Mouse (Mus musculus) limb, embryonic 14.5 days (tissue): ENCODE data around the gene Mfsd4b2. TPM values are rescaled to one million over a fixed set of nuclear protein-coding genes. Genes with fewer than 3 reads are reported as not detected.
A peak's percentile ranks its signal among the peaks of the same experiment; 100 is the strongest.
"Not testable (repeated sequence)": the region's sequence is repeated elsewhere in the genome, so short reads cannot be mapped to it uniquely, and the experiment has no call there.

Experiments
- ATAC-seq: fragments of 200-750 bp; cut with Nextera tagmentation; 2 replicates; pipeline ENCODE4 v1.8.0; 2017; ENCODE audit warnings: low read depth, moderate number of reproducible peaks, moderate TSS enrichment; ENCODE audit not compliant: low FRiP score
- DNase-seq: peaks from one replicate; pipeline ENCODE4 v3.0.0-alpha.2; 2015; ENCODE audit warnings: low spot score
- H3K27ac ChIP-seq: fragments of 300-500 bp; sonication (generic); replicated peaks from 2 replicates; pipeline ENCODE4 v1.5.1; 2014; ENCODE audit warnings: low read depth, mild to moderate bottlenecking, low read length, moderate library complexity, mixed read lengths
- H3K27me3 ChIP-seq: fragments of 300-500 bp; sonication (generic); 2 replicates; pipeline ENCODE4 v1.6.1; 2014; ENCODE audit warnings: low read length, mixed read lengths; ENCODE audit not compliant: control insufficient read depth, insufficient read depth
- H3K36me3 ChIP-seq: fragments of 300-500 bp; sonication (generic); 2 replicates; pipeline ENCODE4 v1.6.1; 2014; ENCODE audit warnings: mild to moderate bottlenecking, low read length, moderate library complexity, mixed read lengths; ENCODE audit not compliant: control insufficient read depth, insufficient read depth
- H3K4me1 ChIP-seq: fragments of 300-500 bp; sonication (generic); 2 replicates; pipeline ENCODE4 v1.6.1; 2014; ENCODE audit warnings: antibody characterized with exemption, low read length, mixed read lengths; ENCODE audit not compliant: control insufficient read depth, insufficient read depth
- H3K4me2 ChIP-seq: fragments of 300-500 bp; sonication (generic); replicated peaks from 2 replicates; pipeline ENCODE4 v1.6.1; 2014; ENCODE audit warnings: low read depth, mild to moderate bottlenecking, low read length, moderate library complexity; ENCODE audit not compliant: severe bottlenecking
- H3K4me3 ChIP-seq: fragments of 300-500 bp; sonication (generic); replicated peaks from 2 replicates; pipeline ENCODE4 v1.5.1; 2014; ENCODE audit warnings: low read length
- H3K9ac ChIP-seq: fragments of 300-500 bp; sonication (generic); 2 replicates; pipeline ENCODE4 v1.6.1; 2014; ENCODE audit warnings: mild to moderate bottlenecking, low read depth, low read length, moderate library complexity; ENCODE audit not compliant: severe bottlenecking
- H3K9me3 ChIP-seq: fragments of 300-500 bp; sonication (generic); 2 replicates; pipeline ENCODE4 v1.6.1; 2016; ENCODE audit warnings: low read length; ENCODE audit not compliant: control insufficient read depth
- POLR2A ChIP-seq: fragments of 200-500 bp; IDR thresholded peaks from 2 replicates; pipeline ENCODE4 v1.8.0; 2012; ENCODE audit warnings: inconsistent platforms, mild to moderate bottlenecking, moderate library complexity, borderline replicate concordance; ENCODE audit not compliant: insufficient read depth, insufficient read length; ENCODE audit errors: extremely low read depth
- WGBS: fragments of 180-500 bp; shearing (Covaris S2); extraction: QIAGEN DNeasy Blood & Tissue Kit; methylation state at CpG from one replicate; pipeline ENCODE4 v1.1.7; 2014; 5-methylcytosine and 5-hydroxymethylcytosine counted together
- polyA plus RNA-seq, 2 experiments: library from polyadenylated mRNA; depleted of rRNA in 1 of 2; stranded (reverse) in 1 of 2; unstranded in 1 of 2; fragments of >200 nt; fragmentation: Nextera tagmentation in 1 of 2; extraction: Ambion mirVana in 1 of 2; gene quantifications; 2 replicates each; pipeline versions ENCODE4 v1.2.1 to v1.2.3; 2012 to 2014

Mfsd4b2 gene
- polyA plus RNA-seq, 2 experiments, result 0.03 TPM; not detected in 1

GRCm38 (mm10) chr10:39959761-39960440, 33.2 kb upstream of the Mfsd4b2 start, which contains the start of gene Mfsd4b3:
Gene Mfsd4b3 (minus strand): TSS chr10:39960153.
- Histone ChIP-seq H3K27me3 (no peaks in the 10 kb centered on the region), H3K4me1 (peaks cover 7% of the 10 kb centered on the region; the same call in 1 of the 2 replicates), H3K4me2 (peak within 1 kb of the TSS; percentile 85), H3K36me3 (no peaks in the 10 kb centered on the region), H3K9ac (peak within 1 kb of the TSS; percentile 51), H3K27ac (no peak within 1 kb of the TSS), H3K4me3 (peak within 1 kb of the TSS; percentile 46), H3K9me3 (no peaks in the 10 kb centered on the region)
- WGBS, result under 1% methylated on average over 38 of the region's 38 CpGs
- DNase-seq (peak; percentile 97), ATAC-seq (peak; percentile 98)
- no peak for TF ChIP-seq POLR2A

- no peaks in the 10 kb centered on the region for H3K27me3 ChIP-seq
- no peak overlapping the region for H3K27ac ChIP-seq
- H3K9ac ChIP-seq, result no peak overlapping the region
- 55% methylated on average over 4 of the region's 4 CpGs for WGBS
- no peak for ATAC-seq
- H3K4me1 ChIP-seq, result peaks cover 7% of the 10 kb centered on the region; the same call in 1 of the 2 replicates
- no peaks in the 10 kb centered on the region for H3K36me3 ChIP-seq
- DNase-seq, result peak; percentile 16
- no peaks in the 10 kb centered on the region for H3K9me3 ChIP-seq
- H3K4me3 ChIP-seq, result no peak overlapping the region
- no peak for TF ChIP-seq POLR2A
- H3K4me2 ChIP-seq, result no peak overlapping the region
These were observed 31.5 kb upstream of the Mfsd4b2 start for GRCm38 (mm10) chr10:39958266-39958665.

GRCm38 (mm10) chr10:39956340-39956878, 29.7 kb upstream of the Mfsd4b2 start:
- ATAC-seq, result no peak

GRCm38 (mm10) chr10:39955163-39955562, 28.4 kb upstream of the Mfsd4b2 start:
- H3K9me3 ChIP-seq, result no peaks in the 10 kb centered on the region
- H3K9ac ChIP-seq, result no peak overlapping the region
- ATAC-seq (no peak), DNase-seq (peak; percentile 65)
- peaks cover 7% of the 10 kb centered on the region; the same call in 1 of the 2 replicates for H3K4me1 ChIP-seq
- H3K36me3 ChIP-seq, result no peaks in the 10 kb centered on the region
- no peak overlapping the region for H3K4me3 ChIP-seq
- H3K4me2 ChIP-seq, result no peak overlapping the region
- 73% methylated on average over 2 of the region's 2 CpGs for WGBS
- H3K27ac ChIP-seq, result no peak overlapping the region
- H3K27me3 ChIP-seq, result no peaks in the 10 kb centered on the region
- TF ChIP-seq POLR2A, result no peak

More at GRCm38 (mm10) chr10:39956340-39956878, 29.7 kb upstream of the Mfsd4b2 start:
- no peaks in the 10 kb centered on the region for H3K36me3 ChIP-seq
- H3K27ac ChIP-seq, result no peak overlapping the region
- H3K4me1 ChIP-seq, result peaks cover 7% of the 10 kb centered on the region; the same call in 1 of the 2 replicates
- TF ChIP-seq POLR2A, result no peak
- no peak overlapping the region for H3K4me3 ChIP-seq
- DNase-seq, result no peak
- 59% methylated on average over 2 of the region's 2 CpGs for WGBS
- H3K9me3 ChIP-seq, result no peaks in the 10 kb centered on the region
- H3K27me3 ChIP-seq, result no peaks in the 10 kb centered on the region
- H3K9ac ChIP-seq, result no peak overlapping the region
- no peak overlapping the region for H3K4me2 ChIP-seq

GRCm38 (mm10) chr10:39949377-39949954, 22.7 kb upstream of the Mfsd4b2 start:
- no peaks in the 10 kb centered on the region for H3K27me3 ChIP-seq
- no peak overlapping the region for H3K9ac ChIP-seq
- ATAC-seq (no peak), DNase-seq (no peak)
- no peaks in the 10 kb centered on the region for H3K36me3 ChIP-seq
- no peaks in the 10 kb centered on the region for H3K9me3 ChIP-seq
- H3K27ac ChIP-seq, result no peak overlapping the region
- H3K4me2 ChIP-seq, result no peak overlapping the region
- WGBS, result 92% methylated on average over 2 of the region's 2 CpGs
- no peak for TF ChIP-seq POLR2A
- H3K4me1 ChIP-seq, result no peaks in the 10 kb centered on the region
- no peak overlapping the region for H3K4me3 ChIP-seq

- not testable (repeated sequence) for H3K27ac ChIP-seq, H3K9ac ChIP-seq, H3K4me2 ChIP-seq, ATAC-seq, H3K36me3 ChIP-seq, H3K4me3 ChIP-seq, H3K4me1 ChIP-seq, DNase-seq, H3K27me3 ChIP-seq, H3K9me3 ChIP-seq
- 75% methylated on average over 3 of the region's 3 CpGs for WGBS
These were observed 20.5 kb upstream of the Mfsd4b2 start for GRCm38 (mm10) chr10:39947195-39947594.
